Mouse (Mus musculus): Measurements from ENCODE around the gene Prim1.

- TF ChIP-seq CTCF (IDR thresholded peaks at IDR 0.05; ENCODE audit: low read depth) (no peak), EP300 (IDR thresholded peaks at IDR 0.05; ENCODE audit: low read depth) (no peak)
Measured at GRCm38 (mm10) chr10:128036746-128037425, 21.9 kb downstream of the Prim1 start.

All from liver, embryonic 14.5 days (tissue).